Mouse (Mus musculus): ENCODE measurements around the gene Dner. TPM values are rescaled to one million over a fixed set of nuclear protein-coding genes. Genes with fewer than 3 reads are reported as not detected.

Dner gene
- total RNA-seq, 4 experiments from 2014 or later, result 0.06 TPM; not detected in 3

DNA sequence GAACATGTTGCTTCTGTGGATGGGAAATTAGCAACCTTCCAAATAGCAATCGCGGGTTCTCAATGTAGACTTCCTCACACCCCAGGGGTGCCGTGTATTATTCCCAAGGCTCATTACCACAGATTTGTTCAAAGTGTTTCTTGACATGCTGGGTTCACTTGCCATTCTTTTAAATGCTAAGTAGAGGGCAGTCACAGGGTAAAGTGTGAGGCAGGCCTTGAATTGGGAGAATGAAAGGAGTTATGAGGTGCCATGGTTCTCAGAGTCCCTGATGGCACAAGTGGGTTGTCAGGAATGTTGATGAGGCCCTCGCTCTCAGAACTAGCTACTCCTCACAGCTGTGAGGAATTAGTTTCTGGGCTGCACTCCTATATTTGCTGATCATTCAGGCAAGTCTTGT lies 160.0 kb downstream of the Dner start:
- no peak for DNase-seq (ENCODE audit: low spot score)

DNA sequence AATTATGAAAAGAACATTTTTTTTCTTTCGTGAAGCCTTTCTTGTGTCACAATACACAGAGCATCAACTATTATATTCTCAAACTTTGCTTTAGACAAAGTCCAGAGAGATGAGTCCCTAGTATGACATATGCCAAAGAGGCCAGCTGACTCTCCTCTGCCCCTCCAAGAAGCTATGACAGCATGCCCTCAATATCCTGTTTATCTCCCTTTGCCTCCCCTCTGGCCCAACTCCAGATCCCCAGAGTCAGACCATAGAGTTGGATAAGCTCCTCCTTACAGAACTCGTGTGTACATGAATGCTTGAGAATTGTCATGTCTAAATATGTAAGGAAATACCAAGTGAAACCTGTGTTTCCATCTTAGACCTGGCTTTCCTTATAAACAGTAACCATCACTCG lies 170.5 kb downstream of the Dner start:
- DNase-seq (ENCODE audit: low spot score), result no peak

DNA sequence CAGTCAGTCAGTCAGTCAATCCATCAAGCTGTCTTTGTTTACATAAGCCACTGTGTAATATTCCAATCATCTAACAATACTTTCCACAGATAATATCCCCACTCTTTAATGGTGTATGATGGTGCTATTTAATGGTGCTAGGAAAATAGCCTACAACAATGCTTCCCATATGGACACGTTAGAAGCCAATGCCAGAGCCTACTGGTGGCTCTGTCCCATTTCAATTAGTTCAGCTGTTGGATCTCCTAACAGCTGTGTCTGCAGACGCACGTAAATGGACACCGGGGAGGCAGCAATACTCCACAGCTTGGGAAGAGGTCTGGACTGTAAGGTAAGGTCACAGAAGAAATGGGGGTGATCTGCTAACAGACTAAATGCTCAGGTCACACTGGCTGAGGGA lies 171.6 kb downstream of the Dner start:
- no peak for DNase-seq (ENCODE audit: low spot score)

DNA sequence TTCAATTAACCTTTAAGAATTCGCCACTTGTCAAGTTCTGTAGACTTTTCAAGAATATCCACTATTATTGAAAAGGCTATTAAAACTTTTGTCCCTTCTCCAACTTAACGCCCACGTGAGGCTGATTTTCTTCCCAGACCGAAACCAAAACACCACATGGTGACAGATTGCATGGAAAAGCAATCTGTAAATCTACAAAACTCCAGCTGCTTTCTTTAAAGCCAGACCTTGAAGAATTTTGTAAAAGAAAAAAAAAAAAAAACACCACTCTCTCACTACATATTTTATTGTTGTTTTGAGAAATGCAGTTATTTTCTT lies 173.1 kb downstream of the Dner start:
- DNase-seq (ENCODE audit: low spot score), result peak; percentile 24

DNA sequence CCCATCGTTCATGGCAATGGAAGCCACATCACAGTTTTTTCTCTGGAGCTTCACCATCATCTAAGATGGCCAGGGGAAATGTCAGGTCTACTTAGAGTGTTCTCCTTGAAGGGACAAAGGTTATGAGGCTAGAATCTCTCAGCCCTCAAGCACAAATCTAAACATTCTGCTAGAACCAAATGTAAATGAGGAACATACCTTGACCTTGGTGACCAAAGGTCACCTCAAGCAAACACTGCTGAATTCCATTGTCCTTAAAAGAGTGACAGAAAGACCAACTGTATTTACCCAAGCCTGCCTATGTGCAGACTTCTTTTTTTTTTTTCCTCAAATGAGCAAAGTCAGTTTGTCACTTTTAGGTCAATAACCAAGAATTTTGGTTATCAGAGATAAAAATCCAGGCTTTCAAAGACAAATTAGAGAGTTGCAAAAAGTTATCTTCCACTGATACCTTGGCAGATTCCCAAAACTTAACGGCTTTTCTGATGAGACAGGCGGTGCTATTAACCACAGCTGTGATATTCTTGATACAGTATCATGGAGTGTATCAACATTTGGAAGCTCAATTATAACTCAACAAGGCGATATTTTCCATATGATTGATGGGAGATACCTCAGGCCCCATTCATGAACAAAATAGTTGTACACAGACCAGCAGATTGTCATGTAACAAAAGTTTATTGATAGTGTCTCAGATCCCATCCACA lies 173.6 kb downstream of the Dner start:
- DNase-seq (ENCODE audit: low spot score), result no peak

DNA sequence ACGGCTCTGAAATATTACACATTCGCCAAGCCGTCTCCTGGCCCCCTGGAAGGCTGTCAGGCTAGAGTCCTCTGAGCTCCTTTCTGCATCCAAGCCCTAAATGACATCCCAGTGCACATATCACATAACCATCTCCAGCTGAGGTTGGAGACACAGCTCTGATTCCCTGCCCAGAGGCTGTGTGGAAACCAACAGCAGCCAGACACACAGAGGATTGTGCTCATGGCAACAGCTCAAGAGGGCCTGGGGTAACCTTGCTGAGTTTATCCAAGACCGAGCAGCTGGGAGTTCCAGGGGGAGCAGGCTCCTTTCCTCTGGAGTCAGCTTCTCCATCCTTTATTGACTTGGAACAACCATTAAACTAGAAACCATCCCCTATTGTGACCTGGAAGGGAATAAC lies 177.7 kb downstream of the Dner start:
- DNase-seq (ENCODE audit: low spot score), result peak; percentile 13

DNA sequence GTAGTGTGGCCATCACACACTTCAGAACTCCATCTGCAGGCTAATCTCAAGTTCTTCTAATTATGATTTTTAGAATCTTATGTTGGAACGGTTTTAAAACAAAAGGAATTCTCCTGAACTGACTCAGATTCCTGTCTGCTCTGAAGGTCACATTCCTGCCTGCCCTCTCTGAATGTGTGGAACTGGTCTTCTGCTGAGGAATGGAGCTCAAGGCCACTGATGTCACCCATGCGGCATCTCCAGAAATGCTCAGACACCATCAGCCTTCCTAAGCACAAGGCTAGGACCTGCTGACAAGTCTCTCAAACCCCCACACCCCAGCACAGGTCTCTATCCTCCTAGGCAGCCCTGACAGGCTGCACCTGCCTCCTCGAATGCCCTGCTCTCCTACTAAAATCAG lies 182.8 kb downstream of the Dner start:
- DNase-seq (ENCODE audit: low spot score), result no peak

DNA sequence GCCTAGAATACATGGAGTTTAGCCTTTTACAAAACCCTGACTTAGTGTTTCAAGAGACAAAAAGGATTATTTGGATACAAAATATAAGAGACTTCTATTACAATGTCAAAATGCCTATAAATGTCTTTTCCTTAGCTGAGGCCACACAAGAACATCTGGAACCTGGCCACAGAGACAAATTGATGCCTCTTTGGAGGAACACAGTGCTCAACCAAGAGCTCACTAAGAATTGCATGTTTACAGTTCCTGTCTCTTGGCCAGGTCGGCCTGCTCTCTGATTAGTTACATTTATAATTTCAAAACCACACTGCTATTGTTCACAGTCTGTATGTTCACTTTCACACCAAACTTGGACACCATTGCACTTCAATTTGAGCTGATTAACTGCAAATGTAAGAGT lies 187.5 kb downstream of the Dner start:
- DNase-seq (ENCODE audit: low spot score), result no peak

DNA sequence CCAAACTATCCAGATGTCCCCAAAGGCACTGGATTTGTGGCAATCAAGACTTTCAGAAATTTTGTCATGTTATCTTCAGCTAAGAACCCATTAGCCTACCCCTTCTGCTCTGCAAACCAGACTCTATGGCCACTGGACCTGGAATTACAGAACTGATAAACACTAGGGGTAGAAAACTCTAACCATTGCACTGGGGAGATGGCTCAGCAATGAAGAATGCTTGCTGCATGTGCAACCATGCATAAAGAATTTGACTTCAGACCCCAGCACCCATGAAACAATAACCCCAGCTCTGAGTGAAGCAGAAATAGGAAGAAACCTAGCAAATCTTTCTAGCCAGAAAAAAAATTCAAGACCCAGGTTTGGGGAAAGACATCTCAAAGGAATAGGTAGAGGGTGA lies 188.5 kb downstream of the Dner start:
- no peak for DNase-seq (ENCODE audit: low spot score)

DNA sequence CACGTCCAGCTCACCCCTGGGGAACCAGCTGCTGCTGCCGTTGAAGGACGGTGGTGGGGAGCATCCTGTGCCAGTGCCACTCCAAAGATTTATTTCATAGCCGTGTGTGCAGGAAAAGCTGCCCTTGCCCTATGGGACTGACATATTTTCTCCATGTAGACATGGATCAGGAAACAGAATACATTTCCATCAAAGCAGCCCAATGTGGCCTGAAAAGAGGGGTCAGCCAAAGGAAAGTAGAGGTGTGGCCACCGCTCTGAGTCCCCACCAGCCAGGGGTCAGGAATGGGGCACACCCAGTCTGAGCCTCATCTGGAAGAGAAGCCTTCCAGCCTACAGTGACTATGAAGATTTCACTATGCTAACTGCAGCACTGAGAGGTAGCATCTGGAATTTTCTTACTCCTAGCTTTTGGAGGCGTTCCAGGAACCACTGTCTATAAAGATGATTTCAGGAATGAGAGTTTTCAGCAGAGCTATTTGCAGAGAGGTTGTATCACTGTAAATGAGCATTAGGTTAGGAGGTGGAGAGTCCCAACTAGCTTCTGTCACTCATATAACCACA lies 189.0 kb downstream of the Dner start:
- peak; percentile 3 for DNase-seq (ENCODE audit: low spot score)

DNA sequence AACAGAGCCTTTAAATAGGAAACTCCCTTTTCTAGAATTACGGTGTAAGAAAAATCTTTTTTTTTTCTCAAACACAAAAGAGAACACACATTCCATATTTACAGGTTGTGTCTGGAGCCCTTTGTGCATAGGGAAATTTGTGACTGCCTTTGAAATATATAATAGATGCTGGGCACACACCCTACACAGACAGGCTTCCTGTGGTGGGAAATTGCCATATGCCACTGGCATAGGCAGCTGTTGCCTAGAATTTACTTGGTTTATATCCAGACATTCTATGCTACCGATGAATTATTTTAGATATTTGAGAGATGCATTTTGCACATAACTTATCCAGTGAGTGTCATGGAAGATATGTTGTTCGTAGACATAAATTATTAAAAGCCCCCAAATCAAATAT lies 195.3 kb downstream of the Dner start:
- DNase-seq (ENCODE audit: low spot score), result no peak

DNA sequence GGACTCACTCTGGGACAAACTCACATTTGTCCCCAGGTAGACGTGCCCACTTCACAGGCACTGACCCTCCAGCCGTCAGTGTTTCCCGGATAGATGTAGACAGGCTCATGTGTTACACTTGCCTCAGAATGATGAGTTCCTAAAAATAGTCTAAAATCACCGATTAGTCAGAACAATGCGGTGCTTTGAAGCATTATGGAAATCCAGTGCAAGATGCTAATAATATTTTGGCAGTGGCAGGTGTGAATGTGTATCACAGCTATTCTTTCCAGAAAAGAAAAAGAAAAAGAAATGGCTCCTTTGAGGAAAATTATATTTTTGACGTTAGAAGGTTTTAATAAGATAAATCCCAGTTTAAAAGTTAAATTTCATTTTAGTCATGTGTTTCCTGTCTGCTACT lies 204.3 kb downstream of the Dner start:
- DNase-seq (ENCODE audit: low spot score), result no peak

DNA sequence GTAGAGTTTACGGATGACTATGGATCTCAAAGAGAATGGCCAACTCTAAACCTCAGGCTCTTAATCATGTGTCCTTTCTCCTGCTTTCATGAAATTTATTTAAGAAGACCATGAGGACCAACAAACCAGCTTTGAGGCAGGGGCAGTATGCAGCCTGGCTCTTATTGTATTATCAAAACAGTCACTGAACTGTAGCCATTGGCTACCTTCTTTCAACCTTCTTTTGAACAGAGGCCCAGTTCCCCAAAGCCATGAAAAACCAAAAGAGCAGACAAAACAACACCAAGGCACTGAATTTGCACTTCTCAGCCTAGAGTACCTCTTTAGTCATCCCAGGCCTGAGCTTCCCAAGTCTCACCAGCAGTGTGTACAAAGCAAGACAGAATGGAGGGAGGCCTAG lies 207.5 kb downstream of the Dner start:
- no peak for DNase-seq (ENCODE audit: low spot score)

DNA sequence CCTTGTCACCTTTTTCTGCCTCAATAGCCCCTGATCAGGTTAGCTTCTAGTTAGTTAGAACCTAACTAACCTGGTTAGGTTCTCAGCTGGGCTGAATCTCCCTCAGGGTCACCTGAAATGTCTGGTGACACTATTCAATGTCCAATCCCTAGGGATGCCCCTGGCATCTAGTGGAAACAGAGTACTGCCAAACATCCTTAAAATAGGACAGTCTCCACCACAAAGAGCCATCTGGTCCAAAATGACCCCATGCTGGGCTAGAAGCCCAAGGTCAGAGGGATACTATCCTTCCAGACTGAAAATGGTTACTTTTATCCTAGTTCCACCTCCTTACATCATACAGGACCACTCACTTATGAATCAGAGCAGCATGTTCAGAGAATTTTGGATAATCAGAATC lies 211.0 kb downstream of the Dner start:
- no peak for DNase-seq (ENCODE audit: low spot score)

DNA sequence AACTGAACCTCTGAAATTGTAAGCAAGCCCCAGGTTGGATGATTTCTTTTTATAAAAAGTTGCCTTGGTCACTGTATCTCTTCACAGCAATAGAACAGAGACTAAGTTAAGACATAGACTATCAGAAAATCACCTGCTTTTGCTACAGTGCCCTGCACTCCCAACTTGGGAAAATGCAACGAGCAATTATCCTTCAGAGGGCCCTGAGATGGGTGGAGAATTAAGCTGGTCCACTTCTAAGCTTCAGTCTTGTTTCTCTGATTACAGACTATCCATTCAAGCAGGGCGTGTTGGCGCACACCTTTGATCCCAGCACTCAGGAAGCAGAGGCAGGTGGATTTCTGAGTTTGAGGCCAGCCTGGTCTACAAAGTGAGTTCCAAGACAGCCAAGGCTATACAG lies 211.4 kb downstream of the Dner start:
- no peak for DNase-seq (ENCODE audit: low spot score)

DNA sequence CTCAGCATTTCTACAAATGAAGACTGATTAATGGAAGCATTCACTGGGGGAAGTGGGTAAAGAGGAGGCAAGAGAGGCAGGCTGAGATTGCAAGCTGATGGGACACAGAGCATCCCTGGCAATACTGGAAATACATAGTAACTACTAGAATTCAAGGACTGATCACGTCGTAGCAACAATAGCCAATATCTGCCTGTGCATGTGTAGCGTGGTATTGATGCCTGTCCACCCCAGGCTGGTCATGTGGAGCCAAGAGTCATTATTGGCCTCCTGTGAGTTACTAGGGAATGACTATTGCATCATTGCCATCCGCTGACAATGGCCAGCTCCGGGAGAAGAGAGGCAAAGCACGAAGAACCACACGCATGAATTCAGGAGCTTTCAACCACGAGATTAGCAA lies 216.0 kb downstream of the Dner start:
- no peak for DNase-seq (ENCODE audit: low spot score)

DNA sequence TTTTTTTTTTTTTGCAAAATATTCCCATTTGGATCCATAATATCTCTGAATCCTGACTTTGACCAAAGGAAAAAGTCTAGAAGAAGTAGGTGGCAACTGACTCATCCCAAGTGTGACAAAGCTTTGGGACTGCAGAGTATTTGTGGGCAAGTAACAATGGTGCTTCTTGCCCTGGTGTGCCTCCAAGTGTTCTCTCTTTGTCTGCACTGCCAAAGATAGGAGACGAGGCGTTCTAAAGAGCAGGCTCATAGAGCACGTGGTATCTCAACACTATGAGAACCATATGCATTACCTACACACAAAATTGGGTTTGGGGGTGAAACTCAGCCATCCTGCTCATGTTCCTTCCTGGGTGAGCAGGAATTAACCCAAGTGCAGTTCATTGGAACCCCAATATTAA lies 221.7 kb downstream of the Dner start:
- no peak for DNase-seq (ENCODE audit: low spot score)

DNA sequence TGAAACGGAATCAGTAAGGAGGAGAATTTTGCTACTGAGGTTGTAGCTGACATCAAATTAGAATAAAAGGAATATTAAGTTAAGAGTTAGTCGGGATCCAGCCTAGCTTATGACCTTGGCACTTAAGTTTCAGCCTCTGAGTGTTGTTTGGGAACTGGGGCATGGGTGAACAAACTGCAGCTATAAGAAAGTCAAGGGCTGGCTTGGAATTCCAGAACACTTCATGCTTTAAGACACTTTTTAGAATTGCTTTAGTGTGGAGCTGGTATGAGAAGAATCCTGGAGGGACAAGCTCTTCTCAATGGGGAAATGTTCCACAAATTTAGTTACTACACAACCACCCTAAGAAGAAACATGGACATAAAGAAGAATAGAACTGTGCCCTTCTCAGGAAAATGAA lies 223.8 kb downstream of the Dner start:
- DNase-seq (ENCODE audit: low spot score), result no peak

DNA sequence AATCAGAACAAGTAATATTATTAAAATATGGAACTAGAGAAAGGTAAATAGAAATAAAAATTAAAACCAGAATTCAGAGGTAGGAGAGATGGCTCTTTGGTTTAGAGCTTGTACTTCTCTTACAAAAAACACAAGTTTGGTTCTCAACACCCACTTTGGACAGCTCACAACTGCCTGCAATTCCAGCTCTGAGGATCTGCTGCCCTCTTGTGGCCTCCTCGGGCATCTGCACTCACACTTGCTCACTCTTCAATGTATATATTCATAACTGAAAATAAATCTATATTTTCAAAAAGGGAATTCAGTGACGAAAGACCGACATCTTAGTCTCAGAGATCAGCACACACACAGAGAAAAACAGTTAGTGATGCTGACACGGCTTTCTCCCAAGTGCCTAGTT lies 225.7 kb downstream of the Dner start:
- DNase-seq (ENCODE audit: low spot score), result no peak

DNA sequence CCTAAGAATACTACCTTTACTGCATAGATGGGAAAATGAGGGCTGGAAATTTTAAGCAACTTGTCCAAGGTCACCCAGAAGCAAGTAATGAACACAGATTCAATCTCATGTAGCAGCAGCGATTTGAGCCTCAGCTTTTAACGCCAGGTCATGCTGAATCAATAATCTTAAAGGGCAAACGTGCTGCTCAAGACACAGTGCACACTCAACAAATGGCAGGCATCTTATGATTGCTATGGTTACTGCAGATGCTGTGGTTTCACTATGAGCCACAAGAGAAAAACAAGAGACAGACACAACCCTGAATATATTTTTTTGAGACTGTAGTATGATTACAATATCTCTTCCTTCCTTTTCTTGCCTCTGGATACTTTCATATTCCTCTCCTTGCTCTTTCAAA lies 228.4 kb downstream of the Dner start:
- DNase-seq (ENCODE audit: low spot score), result no peak

DNA sequence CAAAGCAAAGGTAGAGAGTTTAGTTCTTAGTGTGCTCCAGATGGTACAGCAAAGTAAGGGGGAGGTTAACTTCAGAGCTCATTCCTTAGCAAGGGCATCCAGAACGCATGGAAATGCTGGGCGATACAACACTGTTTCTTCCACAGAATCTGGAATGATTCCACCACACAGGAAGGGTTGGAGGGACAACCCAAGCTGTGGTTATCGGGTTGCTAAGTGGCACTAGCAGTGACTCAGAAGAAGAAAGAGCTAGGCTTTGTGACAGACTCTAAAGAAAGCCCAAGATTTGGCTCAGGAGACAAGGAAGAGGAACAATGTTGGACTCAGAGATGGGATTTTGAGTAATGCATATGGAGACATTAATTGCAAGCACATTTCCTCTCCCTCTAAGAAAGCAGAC lies 231.3 kb downstream of the Dner start:
- no peak for DNase-seq (ENCODE audit: low spot score)

DNA sequence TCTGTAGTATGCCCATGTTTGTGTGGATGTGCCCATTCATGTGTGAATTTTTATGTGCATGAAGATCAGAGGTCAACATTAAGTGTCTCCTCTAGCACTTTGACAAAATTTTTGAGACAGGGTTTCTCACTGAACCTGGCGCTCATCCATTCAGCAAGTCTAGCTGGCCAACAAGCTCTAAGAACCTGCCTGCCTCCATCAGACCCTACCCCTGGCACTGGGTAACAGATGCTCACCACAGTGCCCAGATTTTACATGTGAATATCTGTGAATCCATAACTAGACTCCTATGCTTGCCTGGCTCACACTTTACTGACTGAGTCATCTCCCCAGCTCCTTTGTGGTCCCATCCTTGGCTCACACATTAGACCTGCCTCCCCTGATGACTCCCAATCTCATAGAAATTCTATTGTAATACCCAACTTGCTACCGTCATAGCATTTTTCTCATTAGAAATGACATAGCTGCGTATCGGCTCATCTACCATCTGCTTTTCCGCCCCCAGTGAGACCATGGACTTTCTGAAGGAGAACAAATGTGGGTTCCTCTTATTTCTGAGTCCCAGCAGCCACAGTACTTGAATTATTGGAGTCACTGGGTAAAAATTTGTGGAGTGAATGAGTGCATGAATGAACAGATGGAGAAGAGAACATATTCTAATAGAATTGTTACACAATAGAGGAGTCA lies 231.9 kb downstream of the Dner start:
- no peak for DNase-seq (ENCODE audit: low spot score)

DNA sequence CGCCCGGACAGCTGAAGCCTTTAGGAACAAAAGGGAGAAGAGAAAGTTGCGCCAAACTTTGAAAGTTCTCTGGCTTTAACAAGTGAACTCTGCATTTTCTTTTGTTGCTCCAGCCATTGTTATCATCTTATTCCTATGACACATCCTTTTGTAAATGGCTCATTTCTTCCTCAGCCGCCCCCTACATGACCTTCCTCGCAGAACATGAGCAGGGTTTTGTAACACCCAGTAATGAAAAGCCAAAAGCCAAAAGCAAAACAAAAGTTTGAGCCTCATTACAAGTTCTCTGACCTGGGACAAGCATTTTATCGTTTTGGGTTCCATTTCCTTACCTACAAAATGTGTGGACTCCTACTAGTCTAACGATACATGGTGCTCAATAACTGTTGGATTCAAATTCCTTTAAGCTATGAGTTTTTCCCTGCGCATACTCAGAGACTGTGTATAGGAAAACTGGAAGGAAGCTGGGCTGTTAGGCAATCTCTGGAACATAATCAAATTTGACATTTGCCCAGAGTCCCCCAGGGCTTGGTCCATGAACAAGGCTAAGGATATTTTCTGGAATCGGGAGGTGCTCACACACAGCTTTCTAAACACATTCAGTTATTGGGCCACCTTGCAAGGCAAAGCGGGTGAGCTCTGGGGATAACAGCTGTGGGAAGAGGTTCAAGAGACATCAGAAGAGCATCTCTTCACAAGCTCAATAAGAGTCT lies 246.3 kb downstream of the Dner start:
- peak; percentile 58 for DNase-seq (ENCODE audit: low spot score)
